Mouse (Mus musculus) kidney, adult 2 months (tissue): Measurements from ENCODE around the gene Ankdd1a.

Experiments
- CTCF ChIP-seq: fragments of 200-500 bp; conservative IDR thresholded peaks from 2 replicates; pipeline ENCODE4 v1.5.1; 2011; ENCODE audit warnings: low read depth, mild to moderate bottlenecking, control low read depth, low read length, moderate library complexity, mixed read lengths; ENCODE audit not compliant: insufficient read depth, insufficient read length
- POLR2A ChIP-seq: fragments of 200-500 bp; IDR thresholded peaks from one replicate; pipeline ENCODE4 v1.6.1; 2011; ENCODE audit warnings: low read depth, low read length, control low read depth

DNA sequence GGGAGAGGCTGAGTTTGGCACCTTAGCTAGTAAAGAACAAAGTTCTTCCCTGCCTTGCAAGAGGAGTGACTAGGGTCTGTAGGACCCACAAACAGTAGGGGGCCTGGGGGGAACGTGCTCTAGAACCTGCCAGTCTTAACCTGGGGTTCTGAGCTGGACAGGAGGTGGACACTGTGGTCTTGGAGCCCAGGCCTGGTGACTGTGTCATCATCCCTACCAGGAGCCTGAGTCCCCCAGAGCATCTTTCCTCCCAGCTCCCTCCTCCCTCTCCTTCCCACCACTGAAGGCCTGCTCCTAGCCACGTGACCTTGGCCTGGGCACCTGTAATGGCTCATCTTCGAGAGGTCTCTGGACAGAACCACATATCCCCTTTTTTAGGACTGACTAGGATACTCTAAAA, 14.1 kb upstream of the Ankdd1a start:
- no peak for TF ChIP-seq CTCF
- no peak for TF ChIP-seq POLR2A
